Mouse (Mus musculus): ENCODE results near the gene Ccno. TPM values are rescaled to one million over a fixed set of nuclear protein-coding genes. Genes with fewer than 3 reads are reported as not detected.
"Not testable (repeated sequence)": the region's sequence is repeated elsewhere in the genome, so short reads cannot be mapped to it uniquely, and the experiment has no call there.

The Ccno gene
- polyA plus RNA-seq, 1 experiment: 60.3 TPM

DNA sequence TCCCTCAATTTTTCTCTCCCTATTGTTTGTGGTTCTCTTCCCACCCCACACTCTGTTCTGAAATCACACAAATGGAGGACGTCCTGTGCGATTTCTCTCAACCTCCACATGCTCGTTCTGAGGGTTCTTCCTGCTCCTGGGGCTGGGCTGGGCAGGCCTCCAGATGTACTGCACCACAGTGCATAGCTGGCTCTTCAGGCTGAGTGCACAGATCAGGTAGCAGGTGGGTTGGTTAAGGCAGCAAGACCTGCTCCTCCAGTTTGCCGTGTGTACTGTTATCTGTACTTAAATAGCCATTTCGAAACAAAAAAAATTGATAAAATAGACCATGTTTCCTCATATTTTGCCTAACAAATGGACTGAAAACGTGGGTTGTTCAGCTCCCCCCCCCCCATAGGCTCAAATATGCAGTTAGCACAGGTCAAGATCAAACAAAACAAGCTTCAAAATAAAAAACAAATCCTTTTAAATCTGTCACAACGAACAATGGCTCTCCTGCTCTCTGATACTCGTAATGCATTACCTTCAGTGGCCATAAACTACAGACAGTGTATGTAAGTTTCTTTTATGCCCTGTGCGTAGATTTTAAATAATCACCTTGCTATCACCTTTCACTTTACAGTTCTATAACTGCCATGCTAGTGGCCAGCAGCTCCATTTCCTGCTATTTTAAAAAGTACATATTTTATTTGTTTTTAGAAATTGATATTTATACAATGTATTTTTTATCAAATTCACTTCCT, 13.1 kb downstream of the Ccno start:
- no peak for DNase-seq (ENCODE audit: low read depth)

DNA sequence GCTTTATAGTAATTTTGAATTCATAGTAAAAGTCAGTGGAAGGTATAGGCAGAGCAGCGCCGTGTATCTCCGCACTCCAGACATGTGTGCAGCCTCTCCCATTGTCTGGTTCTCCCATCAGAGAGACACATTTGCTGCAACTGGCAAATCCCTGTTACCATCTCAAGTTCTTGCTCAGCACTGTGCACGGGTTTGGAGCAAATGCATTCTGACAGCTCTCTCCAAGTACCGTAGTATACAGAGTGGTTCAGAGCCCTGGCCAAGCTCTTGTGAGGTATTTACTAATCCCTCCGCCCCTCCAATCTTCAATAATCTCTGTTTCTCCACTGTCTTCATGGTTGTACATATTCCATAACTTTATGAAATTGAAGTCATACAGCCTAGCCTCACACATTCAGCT, 25.1 kb downstream of the Ccno start:
- no peak for DNase-seq (ENCODE audit: low read depth)

DNA sequence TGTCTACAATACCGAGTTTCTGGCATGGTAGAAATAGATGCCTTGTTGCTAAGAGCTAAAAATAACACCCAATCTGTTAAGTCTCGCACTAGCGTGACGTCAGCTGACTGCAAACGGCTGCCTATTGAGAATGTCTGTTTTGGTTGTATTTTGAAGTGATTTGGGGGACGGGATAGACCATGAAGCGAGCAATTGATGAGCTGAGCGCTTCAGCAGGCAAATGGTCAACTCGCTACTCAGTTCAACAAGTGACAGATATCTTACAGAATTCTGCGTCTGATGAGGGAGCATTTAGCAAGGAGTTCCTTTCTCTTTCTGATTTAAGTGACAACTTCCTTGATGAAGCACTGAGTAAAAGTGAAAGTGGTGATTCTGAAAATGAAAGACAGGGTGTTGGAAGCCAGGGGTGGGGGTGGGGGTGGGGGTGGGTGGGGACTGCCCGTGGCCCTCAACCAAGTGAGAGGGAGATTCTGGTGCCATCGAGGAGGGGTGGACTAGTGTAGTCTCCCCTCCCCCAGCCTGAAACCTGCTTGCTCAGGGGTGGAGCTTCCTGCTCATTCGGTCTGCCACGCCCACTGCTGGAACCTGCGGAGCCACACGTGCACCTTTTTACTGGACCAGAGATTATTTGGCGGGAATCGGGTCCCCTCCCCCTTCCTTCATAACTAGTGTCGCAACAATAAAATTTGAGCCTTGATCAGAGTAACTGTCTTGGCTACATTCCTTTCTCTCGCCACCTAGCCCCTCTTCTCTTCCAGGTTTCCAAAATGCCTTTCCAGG, 25.8 kb downstream of the Ccno start:
- not testable (repeated sequence) for DNase-seq (ENCODE audit: low read depth)

DNA sequence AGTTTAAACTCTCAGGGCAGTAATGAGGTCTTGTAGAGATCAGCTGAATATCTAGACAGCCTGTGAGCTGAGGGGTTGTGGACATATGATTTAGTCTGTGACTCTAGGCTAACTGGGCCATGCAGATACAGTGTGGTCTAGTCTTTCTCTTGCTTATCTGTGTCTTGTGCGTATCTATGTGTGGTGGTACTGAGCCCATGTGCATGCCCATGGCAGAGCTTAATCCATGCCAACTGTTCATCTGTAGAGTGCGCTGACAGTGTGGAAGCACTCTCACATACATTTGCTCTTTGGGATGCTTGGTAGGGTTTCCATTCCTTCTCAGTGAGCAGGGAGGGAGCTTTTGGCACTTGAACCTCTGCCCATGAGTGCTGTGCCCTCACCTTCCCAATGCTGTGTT, 33.9 kb downstream of the Ccno start:
- DNase-seq (ENCODE audit: low read depth): no peak

DNA sequence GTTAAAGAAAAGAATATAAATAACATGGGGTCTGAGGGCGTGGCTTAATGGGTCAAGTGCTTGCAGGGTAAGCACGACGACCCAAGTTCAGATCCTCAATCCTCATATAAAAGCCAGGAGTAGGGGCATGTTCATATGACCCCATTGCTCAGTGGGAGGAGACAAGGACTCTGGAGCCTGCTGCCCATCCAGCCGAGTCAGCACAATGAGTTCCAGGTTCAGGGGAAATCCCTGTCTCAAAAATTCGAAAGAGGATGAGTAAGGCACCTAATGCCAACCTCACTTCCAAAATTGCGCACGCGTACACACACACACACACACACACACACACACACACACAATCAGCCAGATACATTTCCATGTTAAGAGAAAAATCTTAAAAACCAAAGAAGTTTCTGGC, 34.9 kb downstream of the Ccno start:
- DNase-seq (ENCODE audit: low read depth): no peak

DNA sequence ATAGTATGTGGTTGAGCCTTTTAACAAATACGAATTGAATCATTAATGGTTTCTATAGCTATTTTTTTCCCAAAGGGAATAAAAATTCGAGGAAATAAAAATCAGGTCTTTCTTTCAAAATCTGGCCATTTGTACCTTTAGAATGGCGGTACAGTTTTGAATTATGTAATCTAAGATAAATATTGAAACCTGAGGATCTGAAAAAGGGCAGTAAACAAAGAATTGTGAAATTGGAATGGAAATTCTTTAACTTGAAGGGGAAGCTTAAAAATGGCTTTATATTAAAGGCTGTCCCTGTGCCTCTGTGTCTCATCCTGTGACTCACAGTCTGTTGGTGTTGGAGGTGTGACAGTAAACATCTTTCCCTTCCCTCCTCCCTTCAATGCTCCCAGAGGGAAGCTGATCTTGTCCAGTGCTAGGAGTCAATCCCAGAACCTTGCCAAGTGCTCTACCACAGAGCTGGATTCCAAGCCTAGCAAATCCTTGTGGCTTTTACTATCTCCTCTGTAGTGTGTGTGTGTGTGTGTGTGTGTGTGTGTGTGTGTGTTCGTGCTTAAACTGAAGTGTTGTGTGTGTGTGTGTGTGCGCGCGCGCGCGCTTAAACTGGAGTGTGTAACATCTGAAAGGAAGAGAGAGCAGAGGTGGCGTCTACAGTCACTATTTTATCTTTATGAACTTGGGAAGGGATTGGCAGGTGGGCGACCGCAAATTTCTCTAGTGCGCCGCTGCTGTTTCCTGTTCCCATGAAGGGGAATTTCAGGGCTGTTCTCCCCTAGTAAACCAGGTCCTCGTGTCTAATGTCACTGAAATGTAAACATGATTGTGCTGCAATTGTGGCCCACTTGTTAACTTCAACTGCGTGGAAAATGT, 35.9 kb downstream of the Ccno start:
- no peak for DNase-seq (ENCODE audit: low read depth)

DNA sequence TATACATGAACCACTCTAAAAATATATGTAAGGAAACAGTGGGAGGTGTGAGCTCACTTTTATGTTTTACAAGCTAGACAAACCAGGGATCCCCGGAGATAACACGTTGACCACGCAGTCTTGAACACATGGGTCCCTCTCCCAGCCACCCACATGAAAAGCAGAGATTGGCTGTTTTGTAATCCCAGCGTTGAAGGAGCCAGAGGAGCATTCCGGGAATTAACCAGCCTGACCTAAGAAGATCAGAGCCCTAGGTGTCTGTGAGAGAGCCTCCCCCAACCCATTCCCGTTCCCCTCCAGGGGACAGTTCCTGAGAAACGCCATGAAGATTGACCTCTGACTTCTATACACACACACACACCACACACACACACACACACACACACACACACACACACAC, 43.7 kb downstream of the Ccno start:
- no peak for DNase-seq (ENCODE audit: low read depth)

DNA sequence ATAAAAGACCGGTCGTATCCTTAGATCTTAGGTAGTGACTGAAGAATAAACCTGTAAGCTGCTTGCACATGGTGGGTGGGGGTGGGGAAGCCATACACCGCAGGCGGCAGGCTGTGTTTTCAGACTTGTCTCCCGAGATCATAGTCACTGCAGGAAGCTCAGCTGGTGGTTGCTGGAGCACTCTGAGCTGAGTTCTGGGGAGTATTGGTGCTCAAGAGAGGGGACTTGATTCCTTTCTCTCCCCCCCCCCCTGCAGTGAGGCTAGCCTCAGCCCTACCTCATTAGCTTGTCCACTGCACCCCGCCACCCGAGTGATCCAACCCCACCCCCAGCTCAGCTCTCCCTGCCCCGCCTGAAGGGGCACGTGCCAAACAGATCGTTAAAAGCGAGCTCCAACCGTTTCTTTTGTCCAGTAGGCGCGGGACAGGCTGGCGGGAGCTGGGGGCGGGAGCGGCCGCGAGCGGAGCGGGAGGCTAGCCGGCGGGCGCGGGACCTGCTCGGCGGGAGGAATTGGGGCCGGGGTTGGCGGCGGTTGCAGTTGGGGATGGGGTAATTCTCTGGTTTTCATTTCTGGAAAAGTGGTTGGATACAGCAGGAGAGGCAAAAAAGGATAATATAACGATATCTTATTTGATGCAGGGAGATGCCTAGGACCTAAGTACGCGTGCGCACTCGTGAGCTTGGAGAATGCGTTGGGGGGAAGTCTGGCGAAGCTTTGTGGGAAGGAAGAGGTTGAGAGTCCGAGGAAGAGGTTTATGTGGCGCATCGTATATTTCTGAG, 44.4 kb downstream of the Ccno start:
- DNase-seq (ENCODE audit: low read depth): no peak

DNA sequence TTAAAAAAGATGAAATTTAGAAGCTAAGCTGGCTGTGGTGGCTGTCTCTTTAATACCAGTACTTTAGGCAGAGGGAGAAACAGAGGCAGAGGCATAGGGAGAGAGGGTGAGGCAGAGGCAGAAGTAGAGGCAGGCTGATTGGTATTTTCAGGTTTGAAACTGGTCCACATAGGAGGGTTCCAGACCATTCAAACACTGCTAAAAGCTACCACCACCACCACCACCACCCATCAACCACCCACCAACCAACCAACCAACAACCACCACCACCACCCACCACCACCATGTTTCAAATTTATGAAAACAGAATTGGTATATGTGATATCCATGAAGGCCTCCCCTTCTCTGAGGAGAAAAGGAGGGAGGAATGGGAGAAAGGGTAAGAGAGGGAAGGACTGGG, 45.2 kb downstream of the Ccno start:
- no peak for DNase-seq (ENCODE audit: low read depth)

DNA sequence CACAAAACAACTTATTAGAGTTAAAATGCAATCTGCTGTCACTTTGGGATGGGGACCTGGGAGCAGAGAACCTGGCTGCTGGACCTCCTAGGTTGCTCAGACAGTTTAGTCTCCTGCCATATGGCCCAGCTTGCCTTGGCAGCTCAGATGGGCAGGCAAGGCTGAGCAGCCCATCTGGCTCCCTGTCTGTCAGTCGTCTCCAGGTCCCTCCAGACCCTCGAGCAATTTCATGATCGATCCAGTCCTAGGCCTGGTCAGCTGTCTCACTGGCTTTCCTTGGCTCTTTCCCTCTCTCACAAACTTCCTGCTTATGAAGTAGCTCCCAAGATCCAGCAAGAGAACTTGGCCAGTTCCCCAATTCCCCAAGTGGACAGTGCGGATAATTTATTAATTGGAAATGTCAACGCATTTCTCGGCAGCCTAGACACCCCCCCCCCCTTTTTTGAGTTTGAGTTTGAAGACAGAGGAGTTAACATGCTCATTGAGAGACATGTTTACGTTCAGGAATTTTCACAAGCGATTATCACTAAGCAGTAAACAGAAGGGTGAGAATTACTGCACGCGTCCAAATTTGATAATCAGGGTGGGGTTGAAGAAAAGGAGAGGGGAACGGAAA, 46.8 kb downstream of the Ccno start:
- DNase-seq (ENCODE audit: low read depth): no peak

DNA sequence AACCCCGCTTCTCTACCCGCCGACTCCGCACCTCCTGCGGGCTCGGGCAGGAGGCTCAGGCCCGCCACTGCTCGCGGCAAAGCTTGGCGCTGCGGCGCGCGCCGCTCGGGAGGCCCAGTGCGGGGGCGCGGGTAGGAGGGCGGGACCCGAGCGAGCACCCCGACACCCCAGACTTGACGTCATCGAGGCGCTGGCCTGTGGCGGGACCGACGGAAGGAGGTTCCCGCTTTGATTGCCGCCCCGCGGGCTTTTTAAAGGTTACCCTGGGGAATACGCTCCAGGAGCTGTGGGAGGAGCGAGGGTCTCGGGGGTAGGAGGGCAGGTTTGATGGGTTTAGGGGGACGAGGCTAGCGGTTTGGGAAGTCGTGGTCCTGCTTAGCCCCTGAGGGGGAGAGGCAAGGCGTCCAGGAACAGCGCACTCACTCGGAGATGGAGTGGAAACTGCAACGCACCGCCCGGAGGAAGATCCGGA, 47.4 kb downstream of the Ccno start, which contains the start of gene Cdc20b:
Gene Cdc20b (plus strand): TSS at position 162 of the 472 bp plus-strand sequence.
- no peak for DNase-seq (ENCODE audit: low read depth)

DNA sequence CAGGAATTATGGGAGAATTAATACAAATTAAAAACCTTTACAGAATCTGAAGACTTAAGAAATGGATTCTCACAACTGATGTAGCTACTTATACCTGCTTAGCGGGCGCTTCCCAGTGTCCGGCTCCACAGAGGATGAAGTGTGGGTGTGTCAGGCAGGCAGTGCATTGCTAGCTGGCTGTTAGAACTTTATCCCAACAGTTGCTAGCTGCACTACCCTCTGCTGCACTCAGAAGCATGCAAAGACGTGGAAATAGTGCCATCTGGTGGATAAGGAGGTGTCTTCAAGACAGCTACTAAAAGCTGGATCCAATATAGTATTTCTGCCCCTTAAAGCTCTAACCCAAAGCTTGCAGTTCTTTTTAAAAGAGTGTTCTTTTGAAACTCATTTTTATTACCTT, 48.2 kb downstream of the Ccno start:
- peak; percentile 22 for DNase-seq (ENCODE audit: low read depth)

Other genes with a start within 250 kb of the Ccno start
- 36.5 and 41.1 TPM in 2 replicates for gene Plpp1, start 187.0 kb upstream of the Ccno start, polyA plus RNA-seq (2012; rRNA removed)
- 11.0 and 11.4 TPM in 2 replicates for gene Mtrex, start 60.4 kb upstream of the Ccno start, polyA plus RNA-seq (2012; rRNA removed)
- 6.7 and 6.9 TPM in 2 replicates for gene Dhx29, start 60.3 kb upstream of the Ccno start, polyA plus RNA-seq (2012; rRNA removed)
- gene Mcidas, start 6.0 kb downstream of the Ccno start, polyA plus RNA-seq (2012; rRNA removed): 0.51 and 0.86 TPM in 2 replicates
- 0.08 TPM in 1 of 2 replicates, not detected in the other for gene Cdc20b, start 47.3 kb downstream of the Ccno start, polyA plus RNA-seq (2012; rRNA removed)
- 18.8 and 21.8 TPM in 2 replicates for gene Gpx8, start 58.6 kb downstream of the Ccno start, polyA plus RNA-seq (2012; rRNA removed)
- 0.95 and 1.0 TPM in 2 replicates for gene Gzma, start 113.2 kb downstream of the Ccno start, polyA plus RNA-seq (2012; rRNA removed)
- gene Esm1, start 221.9 kb downstream of the Ccno start, polyA plus RNA-seq (2012; rRNA removed): 3.8 and 4.1 TPM in 2 replicates
- not detected in 2 replicates for gene Gzmk, start 238.1 kb downstream of the Ccno start, polyA plus RNA-seq (2012; rRNA removed)

Measured in gonadal fat pad, adult 2 months (tissue).